Mouse (Mus musculus) heart, postnatal 0 days (tissue): ENCODE results near the gene Atp9a.

Source experiments
- CTCF ChIP-seq: IDR thresholded peaks from 2 replicates; pipeline ENCODE4 v1.5.1; 2016; ENCODE audit warnings: antibody characterized with exemption, control low read depth, low read depth
- EP300 ChIP-seq: IDR thresholded peaks from 2 replicates; pipeline ENCODE4 v1.6.1; 2016; ENCODE audit warnings: antibody characterized with exemption, low read depth

DNA sequence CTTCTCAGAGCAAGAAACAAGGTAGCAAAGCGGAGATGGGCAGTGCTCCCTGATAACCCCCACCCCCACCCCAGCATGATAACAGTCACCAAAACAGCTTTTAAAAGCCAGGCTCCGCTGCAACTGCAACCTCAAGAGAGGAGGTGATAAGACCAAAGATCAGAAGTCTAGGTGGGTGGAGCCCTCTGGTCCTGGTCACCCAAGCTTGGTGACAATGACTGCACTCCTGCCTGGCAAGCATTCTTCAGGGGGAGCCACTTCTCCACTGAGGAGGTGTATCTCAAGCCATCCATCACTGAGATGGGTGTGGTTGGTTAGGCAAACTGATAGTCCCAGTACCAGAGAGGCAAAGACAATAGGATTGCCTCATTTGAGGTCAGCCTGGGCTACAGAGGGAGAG, 151.1 kb downstream of the Atp9a start:
- no peak for TF ChIP-seq CTCF
- TF ChIP-seq EP300: no peak
